Mouse (Mus musculus) testis, adult 2 months (tissue): ENCODE results near the gene Safb. TPM values are rescaled to one million over a fixed set of nuclear protein-coding genes. Genes with fewer than 3 reads are reported as not detected.

ENCODE experiments used
- H3K27ac ChIP-seq: fragments of 200-500 bp; 2 replicates; pipeline ENCODE4 v1.5.1; 2012; ENCODE audit warnings: low read depth, low read length; ENCODE audit not compliant: control insufficient read depth, insufficient read depth
- H3K27me3 ChIP-seq: fragments of 200-500 bp; 2 replicates; pipeline ENCODE4 v1.6.1; 2012; ENCODE audit warnings: mild to moderate bottlenecking, low read length, moderate library complexity; ENCODE audit not compliant: control insufficient read depth, insufficient read depth
- H3K36me3 ChIP-seq: fragments of 200-500 bp; 2 replicates; pipeline ENCODE4 v1.6.1; 2012; ENCODE audit warnings: mild to moderate bottlenecking, low read length; ENCODE audit not compliant: control insufficient read depth, insufficient read depth
- H3K4me1 ChIP-seq: fragments of 200-500 bp; 2 replicates; pipeline ENCODE4 v1.6.1; 2012; ENCODE audit warnings: low read length; ENCODE audit not compliant: control insufficient read depth, insufficient read depth
- H3K4me3 ChIP-seq: fragments of 200-500 bp; 2 replicates; pipeline ENCODE4 v1.5.1; 2012; ENCODE audit warnings: low read depth, mild to moderate bottlenecking, low read length, moderate library complexity, mixed read lengths; ENCODE audit not compliant: control insufficient read depth
- CTCF ChIP-seq: fragments of 200-500 bp; IDR thresholded peaks from 2 replicates; pipeline ENCODE4 v1.5.1; 2012; ENCODE audit warnings: low read depth, mild to moderate bottlenecking, inconsistent platforms, low read length, moderate library complexity; ENCODE audit not compliant: control insufficient read depth, insufficient read depth, insufficient replicate concordance
- POLR2A ChIP-seq: fragments of 200-500 bp; IDR thresholded peaks from 2 replicates; pipeline ENCODE4 v1.6.1; 2012; ENCODE audit warnings: low read depth, mild to moderate bottlenecking, inconsistent platforms, low read length, moderate library complexity; ENCODE audit not compliant: control insufficient read depth
- polyA plus RNA-seq: library from polyadenylated mRNA; depleted of rRNA; stranded (reverse); fragments of >200 nt; gene quantifications from 2 replicates; pipeline ENCODE4 v1.2.3, GENCODE M21; 2012

The Safb gene
- polyA plus RNA-seq, 1 experiment, result 116 TPM

GRCm38 (mm10) chr17:56604070-56604380 lies 19.4 kb downstream of the Safb start:
- no peak for TF ChIP-seq POLR2A
- TF ChIP-seq CTCF, result no peak

GRCm38 (mm10) chr17:56604422-56604821 lies 19.8 kb downstream of the Safb start:
- TF ChIP-seq CTCF (no peak), POLR2A (no peak)
- peaks cover 3% of the 10 kb centered on the region for H3K4me1 ChIP-seq
- no peaks in the 10 kb centered on the region for H3K27me3 ChIP-seq
- no peak overlapping the region for H3K4me3 ChIP-seq
- H3K36me3 ChIP-seq, result no peaks in the 10 kb centered on the region; the same call in none of the 2 replicates
- no peak overlapping the region for H3K27ac ChIP-seq

More at GRCm38 (mm10) chr17:56604070-56604380, 19.4 kb downstream of the Safb start:
- H3K27me3 ChIP-seq, result no peaks in the 10 kb centered on the region
- H3K4me1 ChIP-seq, result peaks cover 3% of the 10 kb centered on the region
- no peak overlapping the region for H3K27ac ChIP-seq
- H3K4me3 ChIP-seq, result no peak overlapping the region
- no peaks in the 10 kb centered on the region; the same call in none of the 2 replicates for H3K36me3 ChIP-seq

DNA sequence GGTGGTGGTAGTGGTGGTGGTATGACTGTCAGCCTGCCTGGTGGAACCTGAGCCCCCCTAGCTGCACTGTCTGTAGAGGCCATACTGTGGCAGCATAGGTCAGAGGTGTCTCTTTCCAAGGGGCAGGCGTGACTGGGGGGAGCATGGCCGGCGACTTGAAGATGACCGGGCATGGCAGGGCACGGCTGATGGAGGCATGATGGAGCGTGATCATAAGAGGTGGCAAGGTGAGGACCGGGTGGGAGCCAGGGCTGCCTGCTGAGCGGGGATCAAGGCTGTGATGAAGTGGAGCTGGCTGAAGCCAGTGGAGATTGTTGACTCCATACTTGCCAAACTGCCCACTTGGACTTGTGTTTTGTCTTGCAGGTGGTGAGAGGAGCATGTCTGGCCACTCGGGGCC lies 20.8 kb downstream of the Safb start:
- no peaks in the 10 kb centered on the region; the same call in none of the 2 replicates for H3K36me3 ChIP-seq
- no peak overlapping the region for H3K4me3 ChIP-seq
- H3K27ac ChIP-seq, result no peak overlapping the region
- TF ChIP-seq POLR2A (no peak), CTCF (no peak)
- no peaks in the 10 kb centered on the region for H3K27me3 ChIP-seq
- peaks cover 8% of the 10 kb centered on the region for H3K4me1 ChIP-seq

DNA sequence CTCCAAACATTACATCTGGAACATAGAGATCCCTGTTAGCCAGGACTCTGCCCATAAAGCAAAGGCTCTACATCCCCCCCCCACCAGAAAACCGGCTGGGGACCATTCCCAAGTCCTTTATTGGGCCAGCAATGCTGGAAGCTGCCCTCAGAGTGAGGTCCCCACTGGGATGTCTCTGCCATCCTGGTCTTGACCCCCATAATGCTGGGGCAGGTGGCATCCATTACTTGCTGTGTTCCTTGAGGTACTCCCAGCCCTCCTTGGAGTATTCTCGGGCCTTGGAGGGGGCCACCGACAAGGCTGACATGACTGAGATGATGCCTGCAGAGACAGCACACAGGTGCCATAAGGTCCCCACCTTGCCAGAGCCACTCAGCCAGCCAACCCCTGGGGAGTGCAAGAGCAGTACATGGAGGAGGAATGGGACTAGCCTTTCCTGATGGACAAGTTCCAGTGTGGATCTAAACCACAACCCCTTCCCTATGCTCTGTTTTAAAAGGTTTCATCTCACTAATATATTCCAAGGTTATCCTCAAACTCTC lies 23.0 kb downstream of the Safb start:
- Histone ChIP-seq H3K27me3 (no peaks in the 10 kb centered on the region), H3K4me3 (peak overlapping the region; percentile 70), H3K4me1 (peaks cover 11% of the 10 kb centered on the region), H3K36me3 (no peaks in the 10 kb centered on the region; the same call in 1 of the 2 replicates), H3K27ac (no peak overlapping the region)
- TF ChIP-seq POLR2A, result no peak
- no peak for TF ChIP-seq CTCF

DNA sequence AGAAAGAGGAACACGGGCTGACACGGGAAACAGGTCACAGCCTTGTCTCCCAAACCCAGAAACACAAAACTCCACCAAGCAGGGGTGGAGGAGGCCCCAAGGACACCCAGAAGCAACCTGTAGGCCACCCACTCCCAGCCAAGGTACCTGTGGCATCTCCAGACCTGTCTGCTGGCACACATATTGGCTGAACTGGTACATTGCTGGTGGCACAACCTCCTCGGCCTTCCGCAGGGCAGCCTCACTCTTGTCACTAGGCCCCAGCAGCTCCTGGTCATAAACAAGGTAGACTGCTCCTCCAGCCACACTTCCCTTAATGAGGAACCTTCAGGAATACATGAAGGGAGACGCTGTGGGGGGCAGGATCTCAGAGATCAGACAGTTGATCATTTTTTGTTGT lies 24.1 kb downstream of the Safb start:
- peak overlapping the region; percentile 99 for H3K4me3 ChIP-seq
- peaks cover 11% of the 10 kb centered on the region for H3K4me1 ChIP-seq
- no peaks in the 10 kb centered on the region; the same call in 1 of the 2 replicates for H3K36me3 ChIP-seq
- H3K27me3 ChIP-seq, result no peaks in the 10 kb centered on the region
- no peak for TF ChIP-seq CTCF
- no peak for TF ChIP-seq POLR2A
- H3K27ac ChIP-seq, result peak overlapping the region; percentile 19

GRCm38 (mm10) chr17:56609452-56610171 lies 25.0 kb downstream of the Safb start, which contains the start of gene 2410015M20Rik:
TSS of gene 2410015M20Rik (minus strand) at chr17:56609771.
- H3K27me3 ChIP-seq, result no peaks in the 10 kb centered on the region
- TF ChIP-seq POLR2A, result peak; percentile 33; the same call in 1 of the 2 replicates
- TF ChIP-seq CTCF, result peak; percentile 23; the same call in 1 of the 2 replicates
- no peaks in the 10 kb centered on the region; the same call in 1 of the 2 replicates for H3K36me3 ChIP-seq
- peaks cover 15% of the 10 kb centered on the region for H3K4me1 ChIP-seq
- H3K27ac ChIP-seq, result peak within 1 kb of the TSS; percentile 97
- H3K4me3 ChIP-seq, result peak within 1 kb of the TSS; percentile 99

DNA sequence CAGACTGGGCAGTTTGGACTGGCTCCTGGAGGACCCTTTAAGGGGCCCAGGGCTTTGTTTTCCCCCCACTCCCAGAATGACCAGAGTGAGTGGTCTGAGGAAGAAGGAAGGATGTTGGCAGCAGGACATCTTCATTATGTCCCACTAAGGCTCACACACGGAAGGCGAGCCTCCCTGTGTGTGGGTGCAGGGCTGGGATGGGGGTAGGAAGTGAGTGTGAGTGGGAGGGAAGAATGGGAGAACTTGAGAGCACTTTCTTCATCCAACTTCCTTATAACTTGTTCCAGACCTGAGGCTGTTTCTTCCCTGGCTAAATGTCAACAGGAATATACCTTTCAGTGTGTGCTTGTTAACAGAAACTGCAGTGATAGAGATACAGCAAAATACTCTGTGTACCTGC lies 26.7 kb downstream of the Safb start:
- no peaks in the 10 kb centered on the region for H3K27me3 ChIP-seq

More for the DNA sequence above, 26.7 kb downstream of the Safb start:
- Histone ChIP-seq H3K27ac (no peak overlapping the region), H3K36me3 (no peaks in the 10 kb centered on the region; the same call in 1 of the 2 replicates), H3K4me3 (peak overlapping the region; percentile 99), H3K4me1 (peaks cover 15% of the 10 kb centered on the region)
- 0 out of 2 replicates have a peak, but pooled peaks have one; percentile 1 for TF ChIP-seq POLR2A
- no peak for TF ChIP-seq CTCF
